Mouse (Mus musculus) stomach, embryonic 16.5 days (tissue): ENCODE measurements at regions not wholly inside any gene's neighbourhood (a gene's known extent, or its start where the extent isn't known, plus 50 kb on each side); places are given as distances from the start of the nearest gene placed in this dataset.
A peak's percentile ranks its signal among the peaks of the same experiment; 100 is the strongest.

Source experiments
- ATAC-seq: fragments of 200-750 bp; cut with Nextera tagmentation; 2 replicates; pipeline ENCODE4 v1.8.0; 2017; ENCODE audit warnings: moderate number of reproducible peaks, moderate TSS enrichment; ENCODE audit not compliant: insufficient read depth, low FRiP score
- H3K27ac ChIP-seq: fragments of 300-500 bp; sonication (generic); 2 replicates; pipeline ENCODE4 v1.5.1; 2014; ENCODE audit warnings: low read length
- H3K27me3 ChIP-seq: fragments of 300-500 bp; sonication (generic); 2 replicates; pipeline ENCODE4 v1.6.1; 2014; ENCODE audit warnings: low read length, control low read depth, mixed read lengths; ENCODE audit not compliant: control insufficient read depth, insufficient read depth
- H3K36me3 ChIP-seq: fragments of 300-500 bp; sonication (generic); 2 replicates; pipeline ENCODE4 v1.6.1; 2014; ENCODE audit warnings: low read length; ENCODE audit not compliant: control insufficient read depth, insufficient read depth
- H3K4me1 ChIP-seq: fragments of 300-500 bp; sonication (generic); 2 replicates; pipeline ENCODE4 v1.6.1; 2014; ENCODE audit warnings: low read length, control low read depth, mixed read lengths; ENCODE audit not compliant: control insufficient read depth, insufficient read depth
- H3K4me2 ChIP-seq: fragments of 300-500 bp; sonication (generic); 2 replicates; pipeline ENCODE4 v1.6.1; 2014; ENCODE audit warnings: low read depth, low read length, mixed read lengths
- H3K4me3 ChIP-seq: fragments of 300-500 bp; sonication (generic); replicated peaks from 2 replicates; pipeline ENCODE4 v1.5.1; 2014; ENCODE audit warnings: mild to moderate bottlenecking, low read length
- H3K9ac ChIP-seq: fragments of 300-500 bp; sonication (generic); 2 replicates; pipeline ENCODE4 v1.6.1; 2014; ENCODE audit warnings: low read length
- H3K9me3 ChIP-seq: fragments of 300-500 bp; sonication (generic); replicated peaks from 2 replicates; pipeline ENCODE4 v1.6.1; 2016; ENCODE audit warnings: low read length, control low read depth; ENCODE audit not compliant: control insufficient read depth
- WGBS: fragments of 180-500 bp; shearing (Covaris S2); extraction: QIAGEN DNeasy Blood & Tissue Kit; methylation state at CpG from one replicate; pipeline ENCODE4 v1.1.7; 2014; 5-methylcytosine and 5-hydroxymethylcytosine counted together

DNA sequence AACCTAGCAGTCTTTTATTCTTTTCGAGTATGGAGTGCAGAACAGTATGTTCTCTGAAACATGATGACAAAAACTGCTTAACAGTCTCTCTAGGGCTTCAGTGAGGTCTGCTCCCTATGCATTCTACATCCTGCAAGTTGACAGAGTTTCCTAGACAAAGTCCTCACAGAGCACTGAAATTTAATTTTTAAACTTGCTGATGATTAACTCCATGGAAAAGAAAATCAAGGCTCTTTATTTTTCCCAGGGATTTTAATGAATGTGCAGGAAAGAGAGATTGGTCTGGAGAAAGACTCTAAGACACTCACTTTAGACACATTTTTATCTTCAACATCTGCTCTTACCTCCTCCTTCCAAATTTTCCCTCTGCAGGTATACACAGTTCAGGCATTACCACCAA lies 214.9 kb upstream of the Tnp1 start:
- no peak overlapping the region for H3K27ac ChIP-seq
- no peaks in the 10 kb centered on the region for H3K27me3 ChIP-seq
- no peaks in the 10 kb centered on the region for H3K4me1 ChIP-seq
- no peak overlapping the region for H3K4me3 ChIP-seq
- no peaks in the 10 kb centered on the region for H3K36me3 ChIP-seq
- H3K9me3 ChIP-seq = peaks cover 5% of the 10 kb centered on the region; the same call in 1 of the 2 replicates
- H3K9ac ChIP-seq = no peak overlapping the region
- no peak for ATAC-seq
- WGBS = 75% methylated on average over 1 of the region's 1 CpGs
- H3K4me2 ChIP-seq = no peak overlapping the region

DNA sequence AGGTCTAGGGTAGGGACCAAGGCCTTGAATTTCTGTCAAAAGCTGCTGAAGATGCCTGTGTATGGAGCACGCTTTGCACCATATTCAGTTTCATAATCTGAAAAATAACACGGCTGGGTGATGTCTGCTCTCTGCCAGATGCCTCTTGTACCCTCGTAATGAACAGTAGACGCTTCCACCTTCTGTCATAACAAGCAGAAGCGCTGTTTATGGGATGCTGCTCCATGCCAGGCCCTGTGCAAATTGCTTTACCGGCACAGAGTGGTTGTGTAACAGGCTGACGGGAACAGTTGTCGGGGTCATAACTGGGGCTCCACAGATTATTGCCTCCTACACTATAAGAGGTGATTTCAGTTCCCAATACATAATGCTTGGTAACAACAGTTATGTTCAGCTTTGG lies 211.5 kb upstream of the Tnp1 start:
- Histone ChIP-seq H3K9me3 (peaks cover 5% of the 10 kb centered on the region; the same call in 1 of the 2 replicates), H3K4me2 (no peak overlapping the region), H3K27me3 (no peaks in the 10 kb centered on the region), H3K27ac (no peak overlapping the region), H3K4me3 (no peak overlapping the region), H3K36me3 (no peaks in the 10 kb centered on the region), H3K4me1 (no peaks in the 10 kb centered on the region), H3K9ac (no peak overlapping the region)
- no peak for ATAC-seq
- WGBS = 92% methylated on average over 8 of the region's 8 CpGs

DNA sequence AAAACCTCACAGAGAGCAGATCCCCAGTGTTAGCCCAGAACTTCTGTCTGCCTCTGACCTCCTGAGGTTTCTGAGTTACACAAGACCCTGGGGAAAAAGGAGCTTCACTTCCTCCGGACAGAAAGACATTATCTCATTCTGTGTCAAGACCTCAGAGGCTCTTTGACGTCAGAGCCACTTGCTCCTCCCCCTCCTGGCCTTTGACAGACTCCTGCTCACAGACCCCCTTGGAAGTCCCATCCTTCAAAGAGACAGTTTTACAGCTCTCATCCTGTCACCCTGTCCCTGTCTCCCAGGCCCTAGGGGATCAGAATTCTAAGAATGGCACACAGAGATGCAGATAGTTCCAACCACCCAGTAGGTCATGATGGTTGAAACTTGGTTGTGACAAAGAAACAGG lies 206.2 kb upstream of the Tnp1 start:
- H3K9me3 ChIP-seq = no peaks in the 10 kb centered on the region
- no peak overlapping the region for H3K27ac ChIP-seq
- H3K27me3 ChIP-seq = no peaks in the 10 kb centered on the region
- H3K36me3 ChIP-seq = no peaks in the 10 kb centered on the region
- no peak overlapping the region for H3K9ac ChIP-seq
- no peak overlapping the region for H3K4me3 ChIP-seq
- no peaks in the 10 kb centered on the region for H3K4me1 ChIP-seq
- no peak for ATAC-seq
- H3K4me2 ChIP-seq = no peak overlapping the region
- WGBS = 18% methylated on average over 2 of the region's 2 CpGs

DNA sequence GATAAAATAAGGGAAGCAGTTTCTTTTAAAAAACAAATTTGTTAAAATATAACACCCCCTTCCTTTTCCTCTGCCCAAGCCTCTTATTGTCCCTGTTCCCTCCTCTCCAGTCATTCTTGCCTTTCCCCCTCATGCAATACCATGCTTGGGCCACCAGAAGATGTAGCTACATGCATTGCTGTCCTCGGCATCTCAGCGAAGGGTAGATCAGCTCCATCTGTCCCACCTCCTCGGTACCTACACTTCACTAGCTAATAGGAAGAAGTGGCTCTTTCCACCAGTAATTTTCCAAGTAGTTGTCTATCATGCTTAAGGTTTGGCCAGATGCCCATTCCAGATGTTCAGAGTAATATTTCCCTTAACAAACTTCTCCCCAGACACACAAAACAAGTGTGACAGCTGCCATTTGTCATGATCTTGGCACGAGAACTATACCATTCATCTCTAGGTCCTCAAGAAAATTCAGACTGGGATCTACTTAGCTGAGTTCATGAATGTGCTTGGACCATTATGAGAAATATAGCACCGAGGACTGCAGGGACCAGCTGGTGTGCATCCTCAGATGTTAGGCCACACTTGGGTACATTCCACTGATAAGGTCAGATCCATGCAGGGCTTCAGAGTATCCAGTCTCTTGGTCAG lies 198.7 kb upstream of the Tnp1 start:
- WGBS = 35% methylated on average over 5 of the region's 5 CpGs
- H3K27me3 ChIP-seq = no peaks in the 10 kb centered on the region
- H3K27ac ChIP-seq = no peak overlapping the region
- no peaks in the 10 kb centered on the region for H3K36me3 ChIP-seq
- no peaks in the 10 kb centered on the region for H3K9me3 ChIP-seq
- H3K9ac ChIP-seq = no peak overlapping the region
- H3K4me1 ChIP-seq = no peaks in the 10 kb centered on the region
- no peak overlapping the region for H3K4me2 ChIP-seq
- ATAC-seq = peak; percentile 58; the same call in 1 of the 2 replicates
- H3K4me3 ChIP-seq = no peak overlapping the region

DNA sequence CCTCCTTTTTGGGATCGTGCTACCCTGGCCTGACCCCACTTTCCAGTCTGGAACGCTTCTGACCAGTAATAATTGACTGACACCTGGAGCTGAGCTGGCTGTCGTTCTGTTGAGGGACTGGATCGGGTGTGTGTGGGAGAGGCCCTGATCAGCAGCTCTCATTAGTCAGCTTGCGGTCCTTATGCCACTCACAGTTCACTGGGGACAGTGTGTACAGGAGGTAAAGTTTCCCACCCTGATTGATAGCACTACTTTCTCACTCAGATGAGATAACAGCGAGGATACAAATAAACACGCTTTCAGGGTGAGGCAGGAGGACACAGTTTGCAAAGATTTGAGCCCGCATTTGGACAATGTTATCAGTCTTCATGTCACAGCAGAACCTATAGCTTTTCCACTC lies 191.7 kb upstream of the Tnp1 start:
- Histone ChIP-seq H3K4me2 (no peak overlapping the region), H3K27me3 (no peaks in the 10 kb centered on the region), H3K4me3 (no peak overlapping the region), H3K27ac (no peak overlapping the region), H3K9me3 (no peaks in the 10 kb centered on the region), H3K9ac (no peak overlapping the region), H3K4me1 (no peaks in the 10 kb centered on the region), H3K36me3 (no peaks in the 10 kb centered on the region)
- WGBS = 31% methylated on average over 8 of the region's 8 CpGs
- ATAC-seq = no peak

DNA sequence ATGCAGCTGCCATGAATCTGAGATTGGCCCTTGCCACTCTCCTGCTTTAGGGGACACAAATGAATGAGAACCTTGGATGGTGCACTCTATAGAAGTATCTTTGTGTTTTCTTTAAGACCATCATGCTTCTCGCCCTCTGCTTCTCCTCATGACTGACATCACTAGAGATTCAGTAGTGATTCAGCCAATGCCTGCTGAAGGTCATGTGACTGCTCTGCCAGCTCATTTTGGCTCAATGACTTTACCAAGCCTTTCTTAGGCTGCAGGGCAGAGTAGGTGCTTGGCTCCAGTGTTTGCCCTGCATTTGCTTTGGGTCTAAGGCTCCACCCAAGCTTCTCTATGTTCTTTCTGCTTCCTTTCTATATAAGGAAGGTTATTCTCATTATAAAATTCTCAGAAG lies 190.1 kb upstream of the Tnp1 start:
- H3K27ac ChIP-seq = no peak overlapping the region
- H3K9ac ChIP-seq = no peak overlapping the region
- WGBS = 88% methylated on average over 1 of the region's 1 CpGs
- H3K4me1 ChIP-seq = no peaks in the 10 kb centered on the region
- no peak overlapping the region for H3K4me3 ChIP-seq
- H3K9me3 ChIP-seq = no peaks in the 10 kb centered on the region
- no peak overlapping the region for H3K4me2 ChIP-seq
- H3K36me3 ChIP-seq = no peaks in the 10 kb centered on the region
- ATAC-seq = no peak
- no peaks in the 10 kb centered on the region for H3K27me3 ChIP-seq

DNA sequence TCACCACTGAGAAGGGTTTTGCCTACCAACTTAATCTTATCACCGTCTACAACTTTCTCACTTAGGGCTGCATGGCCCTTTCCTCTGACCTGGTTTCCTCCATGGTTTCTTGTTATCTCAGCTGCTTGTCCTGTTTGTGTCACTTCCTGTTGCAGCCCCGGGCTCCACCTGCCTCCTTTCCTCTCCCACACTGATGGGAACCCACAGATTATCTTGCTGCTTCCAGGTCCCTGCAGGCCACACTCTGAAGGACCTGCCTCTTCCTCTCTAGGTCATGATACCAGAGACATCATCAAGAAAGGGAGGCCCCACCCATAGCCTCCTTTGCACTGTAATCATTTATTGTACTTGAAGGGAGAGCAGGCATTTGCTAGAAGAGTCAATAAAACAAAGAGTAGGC lies 184.4 kb upstream of the Tnp1 start:
- 61% methylated on average over 2 of the region's 2 CpGs for WGBS
- Histone ChIP-seq H3K4me1 (no peaks in the 10 kb centered on the region), H3K27ac (no peak overlapping the region), H3K4me2 (no peak overlapping the region), H3K27me3 (no peaks in the 10 kb centered on the region), H3K9me3 (no peaks in the 10 kb centered on the region), H3K9ac (no peak overlapping the region), H3K4me3 (no peak overlapping the region), H3K36me3 (no peaks in the 10 kb centered on the region)
- ATAC-seq = no peak

DNA sequence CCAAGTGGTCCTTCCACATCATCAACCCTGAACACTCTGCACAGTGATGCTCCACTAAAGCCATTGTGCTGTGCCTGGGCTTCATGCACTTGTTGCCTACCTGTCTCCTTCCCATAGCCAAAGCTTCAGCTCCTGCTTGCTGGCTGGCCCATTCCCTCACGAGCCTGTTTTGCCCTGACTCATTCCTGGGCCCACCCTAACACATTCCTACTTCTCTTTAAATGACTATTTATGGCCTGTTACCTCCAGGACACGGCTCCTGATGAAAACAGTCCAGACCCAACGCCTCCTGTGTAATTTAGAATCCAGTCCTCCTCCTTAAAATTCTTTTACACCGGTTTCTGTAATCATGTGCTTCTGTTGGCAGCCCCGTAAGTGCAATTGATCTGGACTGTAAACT lies 175.1 kb upstream of the Tnp1 start:
- no peak overlapping the region for H3K4me2 ChIP-seq
- no peaks in the 10 kb centered on the region for H3K27me3 ChIP-seq
- ATAC-seq = no peak
- H3K27ac ChIP-seq = no peak overlapping the region
- WGBS = 61% methylated on average over 5 of the region's 5 CpGs
- H3K9ac ChIP-seq = no peak overlapping the region
- H3K36me3 ChIP-seq = no peaks in the 10 kb centered on the region
- H3K4me3 ChIP-seq = no peak overlapping the region
- H3K4me1 ChIP-seq = no peaks in the 10 kb centered on the region
- no peaks in the 10 kb centered on the region for H3K9me3 ChIP-seq

DNA sequence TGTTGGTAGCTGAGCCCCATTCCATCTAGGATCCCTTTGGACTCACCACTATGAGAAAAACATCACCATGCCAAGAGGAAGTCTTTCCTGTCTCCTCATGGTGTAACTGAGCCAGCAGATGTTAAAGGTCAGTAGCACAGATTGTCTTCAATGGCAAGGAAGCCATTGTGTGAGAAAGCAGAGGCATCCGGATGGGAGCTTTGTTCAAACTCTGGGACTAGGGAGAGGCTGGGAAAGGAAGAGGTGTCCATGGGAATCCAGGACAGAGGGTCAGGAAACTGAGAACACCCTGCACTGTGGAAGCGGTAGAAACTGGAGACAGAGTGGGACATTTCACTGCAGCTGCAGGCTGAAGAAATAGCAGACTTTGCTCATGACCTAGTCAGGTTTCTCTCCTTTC lies 173.1 kb upstream of the Tnp1 start:
- no peak for ATAC-seq
- no peaks in the 10 kb centered on the region for H3K27me3 ChIP-seq
- no peak overlapping the region for H3K4me2 ChIP-seq
- H3K4me3 ChIP-seq = no peak overlapping the region
- peaks cover 3% of the 10 kb centered on the region; the same call in 1 of the 2 replicates for H3K4me1 ChIP-seq
- no peak overlapping the region for H3K9ac ChIP-seq
- H3K36me3 ChIP-seq = no peaks in the 10 kb centered on the region
- no peaks in the 10 kb centered on the region for H3K9me3 ChIP-seq
- 82% methylated on average over 2 of the region's 2 CpGs for WGBS
- no peak overlapping the region; the same call in 1 of the 2 replicates for H3K27ac ChIP-seq
